Mouse (Mus musculus) 3134 (cell line): Measurements from ENCODE around the gene Snx8.
A peak's percentile ranks its signal among the peaks of the same experiment; 100 is the strongest.

Source experiments
- DNase-seq: peaks from one replicate; pipeline ENCODE4 v3.0.0-alpha.2; 2011; ENCODE audit warnings: low spot score; ENCODE audit not compliant: insufficient read length; ENCODE audit errors: extremely low read depth

Gene Snx8

DNA sequence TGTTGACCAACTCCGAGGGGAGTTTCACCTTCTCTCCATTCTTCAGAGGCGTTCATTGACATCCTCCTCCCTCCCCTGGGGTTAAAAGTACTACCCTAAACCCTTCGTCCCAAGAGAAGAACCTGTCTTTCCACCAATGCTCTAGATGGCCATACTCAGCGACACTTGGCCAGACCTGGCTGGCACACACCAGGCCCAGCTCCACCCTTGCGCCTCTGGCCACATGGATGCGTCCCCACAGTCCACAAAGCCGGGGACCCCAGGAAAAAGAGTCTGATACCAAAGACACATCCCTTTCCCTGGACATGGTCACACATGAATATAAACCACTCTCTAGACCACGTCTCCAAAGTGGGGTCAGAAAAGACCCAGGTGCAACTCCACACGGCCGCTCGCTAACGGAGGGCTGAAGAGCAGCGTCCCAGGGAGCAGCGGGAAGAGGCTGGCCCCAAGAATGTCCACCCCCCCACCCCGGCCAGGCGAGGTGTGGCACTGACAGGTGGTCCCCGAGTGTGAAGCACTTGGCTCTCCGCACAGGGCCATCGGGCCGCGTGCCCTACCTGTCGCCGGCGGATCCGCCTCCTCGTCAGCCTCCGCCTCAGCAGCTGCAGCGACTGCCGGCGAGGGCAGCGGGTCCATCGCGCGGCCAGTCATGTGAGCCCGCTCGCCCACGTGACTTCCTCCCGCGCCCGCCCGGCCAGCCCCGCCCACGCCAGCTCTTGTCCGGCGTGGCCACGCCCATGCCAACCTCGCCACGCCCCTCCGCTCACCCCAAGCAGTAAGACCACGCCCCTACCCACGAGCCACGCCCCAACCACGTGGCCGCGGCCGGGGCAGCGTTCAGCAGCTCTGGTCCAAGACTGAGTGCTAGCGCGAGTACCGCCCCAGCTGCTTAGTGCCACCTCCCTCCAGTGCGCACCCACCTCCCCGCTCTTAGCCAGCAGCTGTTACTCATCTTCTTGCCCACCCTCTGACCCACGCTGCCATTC lies at the start of gene Snx8:
Snx8 (minus strand) TSS at position 675 of the 989 bp plus-strand sequence.
- peak; percentile 98 for DNase-seq

DNA sequence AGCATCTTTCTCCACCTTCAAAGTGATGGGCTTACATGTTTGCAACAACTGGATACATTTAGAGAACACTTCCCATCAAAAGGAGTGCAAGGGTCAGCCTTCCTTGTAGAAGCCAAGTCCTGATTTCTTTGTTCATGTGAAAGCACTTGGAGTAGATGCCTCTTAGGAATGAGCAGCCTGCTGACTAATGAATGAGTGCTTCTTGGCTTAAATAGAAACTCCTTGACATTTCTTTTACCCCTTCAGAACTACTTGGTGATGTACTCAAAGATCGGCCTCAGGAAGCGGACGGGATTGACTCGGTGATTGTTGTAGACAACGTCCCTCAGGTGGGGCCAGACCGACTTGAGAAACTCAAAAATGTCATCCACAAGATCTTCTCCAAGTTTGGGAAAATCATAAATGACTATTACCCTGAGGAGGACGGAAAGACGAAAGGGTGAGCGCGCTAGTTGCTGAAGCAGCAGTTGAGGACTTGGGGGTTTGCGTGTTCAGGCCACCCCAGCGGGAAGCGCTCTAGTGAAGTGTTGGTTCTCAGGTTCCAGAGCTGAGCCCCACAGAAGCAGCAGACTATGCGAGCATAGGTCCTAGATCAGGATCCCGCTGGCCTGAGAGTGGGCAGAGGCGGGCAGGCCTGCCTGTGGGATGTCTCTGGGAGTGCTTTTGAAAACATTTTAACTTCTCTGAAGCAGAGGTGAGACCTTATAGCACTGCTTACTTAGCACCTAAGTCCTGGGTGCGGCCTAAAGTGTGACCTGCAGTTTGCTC lies 36.1 kb upstream of the Snx8 start:
- DNase-seq = no peak

DNA sequence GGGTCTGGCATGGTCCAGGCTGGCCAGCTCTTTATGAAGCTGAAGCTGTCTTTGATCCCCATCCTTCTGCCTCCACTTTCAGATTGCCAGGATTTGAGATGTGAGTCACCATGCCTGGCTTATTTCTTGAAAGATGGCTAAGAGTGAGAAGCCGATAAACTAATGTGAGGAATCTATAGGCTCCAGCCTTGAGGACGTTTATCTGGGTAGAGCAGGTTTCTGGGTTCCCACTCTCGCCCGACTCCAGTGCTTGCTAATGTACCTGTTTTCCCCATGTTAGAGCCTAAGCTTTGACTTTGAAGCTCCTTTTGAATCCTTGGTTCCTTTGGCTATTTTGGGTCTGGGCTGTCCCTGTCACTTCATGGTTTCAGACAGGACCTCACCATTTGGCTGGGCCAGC lies 31.6 kb upstream of the Snx8 start:
- DNase-seq = no peak

DNA sequence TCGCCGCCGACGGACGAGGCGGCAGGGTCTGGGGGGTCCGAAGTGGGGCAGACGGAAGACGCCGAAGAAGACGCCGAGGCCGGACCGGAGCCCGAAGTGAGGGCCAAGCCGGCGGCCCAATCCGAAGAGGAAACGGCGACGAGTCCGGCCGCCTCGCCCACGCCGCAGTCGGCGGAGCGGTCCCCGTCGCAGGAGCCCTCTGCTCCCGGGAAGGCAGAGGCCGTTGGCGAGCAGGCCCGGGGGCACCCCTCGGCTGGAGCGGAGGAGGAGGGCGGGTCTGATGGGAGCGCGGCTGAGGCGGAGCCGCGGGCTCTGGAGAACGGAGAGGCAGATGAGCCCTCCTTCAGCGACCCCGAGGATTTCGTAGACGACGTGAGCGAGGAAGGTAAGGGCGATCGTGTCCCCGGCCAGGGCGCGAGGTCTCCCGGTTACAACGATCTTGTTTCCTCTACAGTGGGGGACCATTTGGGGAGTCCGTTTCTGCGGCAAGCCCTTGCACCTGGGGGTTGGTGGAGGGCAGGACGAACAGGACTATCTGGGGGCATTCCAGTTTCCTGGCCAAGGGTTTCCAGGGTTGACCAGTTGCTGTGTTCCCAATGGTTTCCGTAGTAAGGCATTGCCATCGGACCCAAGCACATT lies 30.5 kb upstream of the Snx8 start:
- DNase-seq = no peak

DNA sequence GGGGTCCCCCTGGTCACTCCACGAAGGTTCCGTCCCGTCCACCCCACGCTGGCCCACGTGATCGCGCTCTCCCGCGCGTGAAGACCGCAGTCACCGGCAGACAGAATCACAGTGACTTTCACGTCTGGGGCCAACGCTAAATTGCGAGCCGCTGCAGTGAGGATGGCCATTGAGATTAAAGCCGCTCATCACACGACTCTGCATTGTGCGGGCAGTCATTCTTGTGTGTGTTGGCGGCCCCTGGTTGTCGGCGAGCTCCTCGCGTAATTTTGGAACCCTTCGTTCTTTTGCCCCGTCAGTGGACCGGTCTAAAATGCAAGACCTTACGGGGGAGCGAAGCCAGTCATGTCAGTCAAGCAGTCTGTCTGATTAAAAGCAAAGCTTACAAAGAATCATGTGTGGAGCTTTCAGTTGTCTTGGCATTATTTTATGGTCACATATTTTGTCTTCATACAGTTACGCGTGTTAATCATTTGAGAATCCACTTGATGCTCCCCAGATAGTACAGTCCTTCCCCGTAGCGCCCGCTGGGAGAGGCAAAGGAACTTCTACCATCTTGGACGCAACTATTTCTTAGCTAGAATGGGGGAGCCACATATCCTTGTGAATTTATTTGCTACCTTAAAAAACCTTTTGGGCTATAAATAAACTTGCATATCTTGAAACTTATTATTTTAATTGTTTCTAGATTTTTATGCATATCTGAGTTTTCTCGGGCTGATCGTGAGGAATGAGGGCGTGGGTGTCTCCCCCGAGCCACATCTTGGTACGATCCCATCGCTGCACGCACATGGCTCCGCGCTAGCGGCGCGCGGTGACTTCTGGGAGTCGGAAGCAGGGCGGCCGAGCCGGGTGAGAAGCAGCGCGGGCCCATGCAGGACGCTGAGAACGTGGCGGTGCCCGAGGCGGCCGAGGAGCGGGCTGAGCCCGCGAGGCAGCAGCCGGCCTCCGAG lies 29.7 kb upstream of the Snx8 start, which contains the start of gene Eif3b:
Eif3b (plus strand) TSS at position 840 of the 953 bp plus-strand sequence.
- peak; percentile 90 for DNase-seq

DNA sequence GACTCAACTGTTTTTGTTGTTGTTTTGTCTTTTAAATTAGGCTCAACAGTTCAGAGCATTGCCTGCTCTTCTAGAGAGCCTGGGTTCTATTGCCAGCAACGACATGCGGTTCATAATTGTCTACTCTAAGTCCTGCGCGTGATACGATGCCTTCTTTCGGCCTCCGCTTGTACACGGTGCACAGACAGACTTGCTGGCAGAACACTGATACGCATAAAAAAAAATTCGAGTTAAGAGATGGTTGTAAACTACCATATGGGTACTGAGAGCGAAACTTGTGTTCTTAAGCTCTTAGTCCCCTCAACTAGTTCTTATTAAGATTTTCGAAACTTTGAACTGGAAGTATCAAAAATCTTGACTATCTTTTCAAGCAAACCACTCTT lies 29.0 kb upstream of the Snx8 start:
- DNase-seq = no peak

DNA sequence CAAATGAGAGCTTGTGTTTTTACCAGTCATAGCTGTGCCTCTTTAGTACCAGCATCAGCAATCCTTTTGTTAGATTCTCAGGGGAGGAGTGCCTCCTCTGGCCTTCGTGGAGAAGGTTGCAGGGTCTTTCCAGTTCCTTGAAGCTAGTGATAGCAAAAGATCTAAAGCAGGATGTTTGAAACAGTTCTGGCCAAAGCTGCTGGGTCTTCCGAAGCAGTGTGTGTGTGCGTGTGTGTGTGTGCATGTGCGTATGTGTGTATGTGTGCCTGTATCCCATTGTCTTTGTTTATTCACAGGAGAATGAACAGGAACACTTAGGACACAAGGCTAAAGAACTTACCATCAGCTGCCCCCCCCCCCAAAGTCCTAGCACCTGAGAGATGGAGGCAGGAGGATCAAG lies 25.6 kb upstream of the Snx8 start:
- DNase-seq = no peak

DNA sequence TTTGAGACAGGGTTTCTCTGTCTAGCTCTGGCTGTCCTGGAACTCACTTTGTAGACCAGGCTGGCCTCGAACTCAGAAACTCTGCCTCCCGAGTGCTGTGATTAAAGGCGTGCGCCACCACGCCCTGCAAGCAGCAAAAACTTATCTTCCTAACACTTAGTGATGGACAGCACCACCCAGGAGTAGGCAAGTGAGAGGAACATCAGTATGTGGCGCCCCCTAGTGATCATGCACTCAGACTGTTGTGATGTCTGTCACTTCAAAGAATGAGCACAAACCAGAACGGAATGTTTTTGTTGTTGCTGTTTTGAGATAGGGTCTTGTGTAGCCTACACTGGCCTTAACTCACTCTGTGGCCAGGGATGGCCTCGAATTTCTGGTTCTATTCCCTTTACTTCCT lies 22.3 kb upstream of the Snx8 start:
- DNase-seq = peak; percentile 26

DNA sequence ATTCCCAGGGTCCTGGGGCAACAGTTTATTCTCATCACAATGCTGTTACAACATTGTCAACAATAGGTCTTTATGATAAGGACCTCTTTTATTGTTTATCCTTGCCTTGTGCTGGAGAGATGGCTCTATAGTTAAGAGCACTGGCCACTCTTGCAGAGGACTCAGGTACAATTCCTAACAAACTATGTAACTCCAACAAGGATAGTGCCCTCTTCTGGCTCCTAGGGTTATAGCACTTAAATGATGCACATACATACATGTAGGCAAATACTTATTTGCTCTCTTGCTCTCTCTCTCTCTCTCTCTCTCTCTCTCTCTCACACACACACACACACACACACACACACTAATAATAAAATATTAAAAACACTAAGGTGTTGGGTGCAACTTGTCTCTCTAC lies 19.7 kb upstream of the Snx8 start:
- no peak for DNase-seq

DNA sequence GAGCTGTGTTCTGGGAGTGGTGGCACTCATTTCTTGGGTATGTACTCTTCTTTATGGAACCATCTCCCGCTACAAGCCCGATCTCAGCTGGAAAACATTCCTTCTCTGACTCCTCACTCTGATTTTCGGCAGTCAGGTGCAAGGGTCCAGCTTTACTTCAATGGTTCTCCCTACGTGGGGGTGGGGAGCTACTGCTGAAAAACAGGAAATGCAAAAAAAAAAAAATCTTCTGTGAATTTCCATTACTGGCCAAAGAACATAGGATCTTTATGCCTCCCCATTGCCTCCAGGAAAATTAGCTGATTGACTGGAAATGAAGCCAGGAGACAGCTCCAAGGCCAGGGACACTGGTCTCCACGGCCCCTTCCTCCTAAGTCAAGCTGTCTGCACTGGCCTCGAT lies 17.6 kb upstream of the Snx8 start:
- DNase-seq = no peak

DNA sequence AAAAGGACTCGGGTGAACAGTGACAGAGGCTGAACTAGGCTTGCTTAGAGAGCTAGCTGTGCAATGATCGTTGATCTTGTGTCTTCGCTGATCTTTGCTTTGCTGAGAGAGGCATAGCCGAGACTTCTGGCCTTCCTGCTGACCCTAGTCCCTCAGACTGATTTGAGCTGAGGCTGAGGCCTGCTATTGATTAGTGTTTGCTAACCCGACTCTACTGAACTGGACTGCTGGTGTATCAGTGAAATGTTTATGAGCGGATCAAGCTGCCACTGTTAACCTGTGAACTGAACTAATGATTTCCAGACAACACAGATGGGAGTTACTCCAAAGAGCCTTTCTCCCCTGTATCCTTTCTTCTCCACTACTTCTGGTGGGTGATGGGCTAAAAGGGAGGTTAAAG lies 16.1 kb upstream of the Snx8 start:
- DNase-seq = no peak

DNA sequence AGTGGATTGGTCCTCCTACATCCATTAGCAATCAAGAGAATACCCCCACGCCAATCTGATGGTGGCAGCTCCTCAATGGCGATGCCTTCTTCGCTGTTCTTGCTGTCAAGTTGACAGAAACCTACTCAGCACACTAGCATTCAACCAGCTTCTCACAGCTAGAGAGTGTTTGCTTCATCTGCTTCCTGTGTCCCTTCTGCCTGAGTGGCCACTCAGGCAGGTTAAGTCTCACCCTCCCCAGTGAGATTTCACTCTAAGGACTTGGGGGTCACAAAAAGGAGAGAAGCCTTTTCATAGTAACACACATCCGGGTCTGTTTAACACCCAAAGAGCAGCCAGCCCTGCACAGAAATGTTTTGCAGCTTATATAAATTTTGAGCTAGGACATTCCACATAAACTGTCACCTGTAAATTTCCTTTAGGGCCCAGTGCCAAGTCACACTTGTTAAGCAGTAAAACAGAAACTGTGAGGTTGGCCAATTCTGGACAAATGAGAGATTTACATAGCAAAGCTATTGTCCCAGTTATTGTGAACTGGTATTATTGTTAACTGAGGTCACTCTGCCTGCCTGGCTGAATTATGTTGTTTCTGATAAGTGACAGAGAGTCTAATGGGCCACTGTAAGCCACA lies 13.7 kb upstream of the Snx8 start:
- no peak for DNase-seq

DNA sequence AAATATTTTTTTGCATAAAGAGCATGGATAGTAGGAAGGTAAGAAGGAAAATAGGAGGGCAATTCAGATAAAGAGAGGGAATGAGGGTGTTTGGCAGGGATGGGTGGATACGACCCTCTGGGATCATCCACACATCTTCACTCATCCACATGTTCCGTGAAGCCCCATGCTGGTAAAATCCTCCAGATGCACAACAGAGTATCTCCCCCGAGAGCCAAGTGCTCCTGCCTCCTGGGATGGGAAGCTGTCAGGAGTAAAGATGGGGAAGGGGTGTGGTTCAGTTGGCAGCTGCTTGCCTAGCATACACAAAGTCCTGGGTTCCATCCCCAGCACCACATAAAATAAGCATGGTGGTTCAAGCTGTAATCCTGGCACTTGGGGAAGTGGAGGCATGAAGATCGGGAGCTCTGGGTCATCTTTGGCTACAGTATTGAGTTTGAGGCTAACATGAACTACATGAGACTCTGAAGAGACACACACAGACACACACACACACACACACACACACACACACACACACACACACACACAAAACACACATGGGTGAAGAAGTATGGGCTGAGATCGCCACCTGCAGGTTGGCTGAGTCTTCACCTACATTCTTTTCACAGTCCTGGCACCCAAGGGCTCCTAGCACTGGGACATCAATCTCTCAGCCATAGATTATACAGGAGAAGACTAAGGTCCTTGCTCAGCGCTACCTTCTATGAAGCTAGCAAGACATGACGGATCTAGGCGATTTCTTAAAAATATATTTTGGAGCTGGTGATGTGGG lies 7.3 kb upstream of the Snx8 start:
- peak; percentile 38 for DNase-seq

DNA sequence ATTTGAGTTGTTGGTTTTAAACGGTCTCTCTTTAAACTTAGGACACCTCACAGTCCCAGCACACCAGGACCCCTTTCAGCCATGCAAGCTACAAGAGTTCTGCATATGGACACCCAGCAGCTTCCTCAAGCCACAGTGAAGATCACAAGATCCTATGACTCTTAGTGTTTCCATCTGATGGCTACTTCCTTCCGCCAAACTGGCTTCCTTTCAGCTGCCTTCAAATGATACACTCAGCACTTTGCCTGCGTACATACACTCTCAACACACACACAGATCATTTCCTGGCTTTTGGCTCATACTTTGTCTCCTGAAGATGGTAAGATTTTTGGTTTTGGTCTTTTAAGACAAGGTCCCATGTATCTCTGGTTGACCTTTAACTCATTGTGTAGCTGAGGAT lies 3.6 kb upstream of the Snx8 start:
- no peak for DNase-seq

DNA sequence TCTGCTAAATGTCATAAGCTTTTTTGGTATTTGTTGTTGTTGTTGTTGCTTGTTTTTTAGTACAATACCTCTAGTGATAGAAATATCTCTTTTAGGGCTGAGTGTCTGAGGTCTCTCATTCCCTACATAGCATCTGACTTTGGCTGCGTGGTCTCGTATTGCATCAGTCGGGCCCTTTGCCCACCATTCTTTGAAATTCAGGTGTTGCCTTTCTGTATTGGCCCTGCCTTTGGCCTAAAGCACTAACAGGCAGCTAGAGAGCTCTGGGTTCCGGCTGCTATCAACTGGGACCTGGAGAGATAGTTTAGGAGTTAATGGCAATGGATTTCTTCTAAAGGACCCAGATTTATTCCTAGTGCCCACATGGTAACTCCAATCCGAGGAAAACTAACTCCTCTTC lies 2.9 kb upstream of the Snx8 start:
- no peak for DNase-seq

DNA sequence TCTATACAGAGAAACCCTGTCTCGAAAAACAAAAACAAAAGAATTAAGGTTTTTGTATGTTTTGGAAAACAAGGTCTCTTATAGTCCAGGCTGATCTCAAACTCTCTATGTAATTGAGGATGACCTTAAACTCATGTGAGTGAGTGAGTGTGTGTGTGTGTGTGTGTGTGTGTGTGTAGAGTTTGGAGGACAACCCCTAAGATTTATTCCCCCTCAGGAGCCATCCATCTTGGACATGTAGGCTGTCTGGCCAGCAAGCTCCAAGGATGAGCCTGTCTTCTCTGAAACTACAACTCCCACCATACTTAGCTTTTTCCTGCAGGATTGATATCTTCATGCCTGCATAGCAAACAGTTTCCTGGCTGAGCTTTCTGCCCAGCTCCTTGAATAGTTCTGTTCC lies 2.4 kb upstream of the Snx8 start:
- no peak for DNase-seq

DNA sequence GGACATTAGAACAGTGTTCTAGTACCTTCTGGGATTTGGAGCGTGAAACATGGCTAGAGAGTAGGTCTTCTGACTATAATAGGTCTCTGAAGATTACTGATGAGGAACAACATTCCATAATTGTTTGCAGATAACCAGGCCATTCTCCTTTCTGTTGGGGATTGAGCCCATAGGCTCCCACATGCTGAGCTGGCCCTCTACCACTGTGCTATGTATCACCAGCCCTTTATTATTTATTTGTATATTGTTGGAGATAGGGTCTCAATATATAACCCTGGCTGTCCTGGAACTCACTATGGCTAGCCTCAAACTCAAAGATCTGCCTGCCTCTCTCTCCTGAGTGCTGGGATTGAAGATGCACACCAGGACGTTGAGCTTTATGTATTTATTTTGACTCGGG lies 585 bp upstream of the Snx8 start:
- DNase-seq = no peak

DNA sequence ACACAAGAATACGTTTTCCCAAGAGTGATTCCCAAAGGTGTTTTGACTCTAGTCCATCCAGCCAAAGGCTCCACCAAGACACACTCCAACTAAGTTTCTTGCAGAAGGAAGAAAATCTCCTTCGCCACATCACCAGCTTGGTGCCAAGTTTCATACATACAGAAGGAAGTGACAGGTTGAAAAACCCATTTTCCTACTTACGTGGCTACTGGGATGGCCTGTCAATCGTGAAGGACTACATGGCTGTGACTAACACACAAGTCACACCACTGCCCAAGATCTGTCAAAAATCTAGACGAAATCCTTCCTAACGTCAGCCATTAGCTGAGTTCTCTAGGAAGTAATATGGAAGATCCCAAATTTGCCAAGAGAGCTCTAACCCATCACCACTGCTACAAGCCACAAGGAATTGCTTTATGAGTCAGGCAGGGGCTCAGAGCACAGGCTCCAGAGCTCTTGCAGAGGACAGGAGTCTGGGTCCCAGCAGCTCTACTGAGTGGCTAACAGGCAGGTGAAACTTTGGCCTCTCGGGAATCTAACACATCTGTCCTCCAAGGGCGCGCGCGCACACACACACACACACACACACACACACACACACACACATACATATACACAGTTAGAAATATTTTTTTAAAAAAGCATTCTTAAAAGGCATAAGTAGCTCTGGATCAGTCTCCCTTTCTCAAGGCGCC lies 1.1 kb downstream of the Snx8 start:
- DNase-seq = peak; percentile 41
